Mouse (Mus musculus): Measurements from ENCODE around the gene Arsa. TPM values are rescaled to one million over a fixed set of nuclear protein-coding genes. Genes with fewer than 3 reads are reported as not detected.

Arsa gene
- polyA plus RNA-seq, 1 experiment from 2014 or later, result 32.0 TPM

DNA sequence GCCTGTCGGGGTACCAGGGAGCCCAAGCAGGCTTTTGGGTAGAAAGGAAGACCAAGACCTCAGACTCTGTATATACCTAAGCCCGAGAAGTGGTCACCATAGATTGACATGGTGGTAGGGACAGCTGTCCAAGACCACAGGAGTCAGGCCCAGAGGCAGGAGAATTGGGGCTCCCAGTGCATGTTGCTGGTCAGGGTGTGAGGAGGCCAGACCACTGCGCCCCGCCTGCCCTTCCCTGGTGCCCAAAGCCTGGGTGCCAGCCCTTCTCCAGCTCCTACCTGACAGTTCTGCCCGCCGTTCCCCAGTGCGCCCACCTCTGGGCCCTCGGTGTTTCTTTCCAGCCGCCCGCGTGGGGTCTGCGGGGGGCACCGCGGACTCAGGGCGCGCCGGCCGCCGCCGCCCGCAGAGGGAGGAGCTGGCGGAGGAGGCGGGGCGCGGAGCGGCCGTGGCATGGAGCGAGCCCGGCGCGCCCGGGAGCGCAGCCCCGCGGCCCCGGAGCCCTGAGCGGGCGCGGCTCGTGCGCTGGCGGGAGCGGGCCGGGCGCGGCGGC, 46.1 kb upstream of the Arsa start:
- Histone ChIP-seq H3K4me2 (replicated peaks; ENCODE audit: low read depth) (peak overlapping the region; percentile 77), H3K4me3 (ENCODE audit: low read depth, low read length) (peak overlapping the region; percentile 36; the same call in 1 of the 2 replicates), H3K4me1 (replicated peaks; ENCODE audit: control insufficient read depth, insufficient read depth, low read length) (no peaks in the 10 kb centered on the region), H3K36me3 (ENCODE audit: control insufficient read depth, insufficient read depth) (no peaks in the 10 kb centered on the region), H3K9ac (ENCODE audit: low read depth, low read length) (no peak overlapping the region), H3K9me3 (ENCODE audit: control insufficient read depth) (no peaks in the 10 kb centered on the region), H3K27me3 (replicated peaks; ENCODE audit: control insufficient read depth, insufficient read depth, low read length) (peaks cover 29% of the 10 kb centered on the region), H3K27ac (ENCODE audit: low read depth, low read length) (no peak overlapping the region)
- ATAC-seq, result no peak
- TF ChIP-seq CTCF (IDR thresholded peaks at IDR 0.05; ENCODE audit: low read depth), result no peak
- WGBS, result 13% methylated on average over 31 of the region's 47 CpGs

DNA sequence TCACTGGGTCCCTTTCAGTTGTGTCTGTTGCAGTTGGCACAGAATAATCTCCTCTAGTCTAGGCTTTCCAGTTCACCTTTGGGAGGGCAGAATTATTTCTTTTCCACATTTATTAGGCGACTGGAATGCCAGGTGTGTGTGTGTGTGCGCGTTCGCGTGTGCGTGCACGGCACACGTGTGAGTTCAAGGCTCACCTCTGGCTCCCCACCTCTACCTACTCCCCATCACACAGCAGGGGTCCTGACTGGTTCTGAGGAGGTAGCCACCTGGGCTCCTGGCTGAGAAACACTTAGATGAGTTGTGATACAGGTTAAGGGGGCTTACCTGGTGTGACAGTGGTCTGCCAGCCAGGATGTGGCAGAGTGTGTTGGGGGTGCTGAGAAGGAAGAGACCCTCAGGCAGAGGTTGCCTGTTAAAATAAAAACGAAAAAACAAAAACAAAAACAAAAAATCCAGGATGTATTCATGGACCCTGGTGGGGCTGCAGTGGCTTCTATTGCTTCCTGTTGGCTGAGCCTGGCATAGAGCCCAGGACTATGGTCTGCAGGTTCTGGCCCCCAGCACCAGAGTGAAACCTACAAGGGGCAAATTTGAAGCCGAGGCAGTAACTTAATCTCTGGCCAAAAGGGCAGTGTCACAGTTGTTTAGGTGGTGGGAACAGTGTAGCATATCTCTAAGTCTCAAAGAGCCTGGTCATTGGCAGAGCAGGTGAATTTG, 45.5 kb upstream of the Arsa start:
- TF ChIP-seq CTCF (IDR thresholded peaks at IDR 0.05; ENCODE audit: low read depth), result no peak
- Histone ChIP-seq H3K9ac (ENCODE audit: low read depth, low read length) (no peak overlapping the region), H3K4me3 (ENCODE audit: low read depth, low read length) (no peak overlapping the region), H3K27me3 (replicated peaks; ENCODE audit: control insufficient read depth, insufficient read depth, low read length) (peaks cover 29% of the 10 kb centered on the region), H3K9me3 (ENCODE audit: control insufficient read depth) (no peaks in the 10 kb centered on the region), H3K36me3 (ENCODE audit: control insufficient read depth, insufficient read depth) (no peaks in the 10 kb centered on the region), H3K27ac (ENCODE audit: low read depth, low read length) (no peak overlapping the region), H3K4me1 (replicated peaks; ENCODE audit: control insufficient read depth, insufficient read depth, low read length) (no peaks in the 10 kb centered on the region), H3K4me2 (replicated peaks; ENCODE audit: low read depth) (no peak overlapping the region; the same call in 1 of the 2 replicates)
- WGBS, result 85% methylated on average over 10 of the region's 10 CpGs
- ATAC-seq, result no peak

- H3K36me3 ChIP-seq (ENCODE audit: control insufficient read depth, insufficient read depth), result no peaks in the 10 kb centered on the region
- no peak overlapping the region for H3K9ac ChIP-seq (ENCODE audit: low read depth, low read length)
- no peak for TF ChIP-seq CTCF (IDR thresholded peaks at IDR 0.05; ENCODE audit: low read depth)
- WGBS, result 76% methylated on average over 7 of the region's 7 CpGs
- no peak overlapping the region for H3K27ac ChIP-seq (ENCODE audit: low read depth, low read length)
- no peaks in the 10 kb centered on the region for H3K4me1 ChIP-seq (replicated peaks; ENCODE audit: control insufficient read depth, insufficient read depth, low read length)
- H3K9me3 ChIP-seq (ENCODE audit: control insufficient read depth), result no peaks in the 10 kb centered on the region
- H3K4me3 ChIP-seq (ENCODE audit: low read depth, low read length), result no peak overlapping the region
- no peak overlapping the region for H3K4me2 ChIP-seq (replicated peaks; ENCODE audit: low read depth)
- H3K27me3 ChIP-seq (replicated peaks; ENCODE audit: control insufficient read depth, insufficient read depth, low read length), result peaks cover 29% of the 10 kb centered on the region
- ATAC-seq, result no peak
Measured at GRCm38 (mm10) chr15:89521951-89522350, 44.7 kb upstream of the Arsa start.

DNA sequence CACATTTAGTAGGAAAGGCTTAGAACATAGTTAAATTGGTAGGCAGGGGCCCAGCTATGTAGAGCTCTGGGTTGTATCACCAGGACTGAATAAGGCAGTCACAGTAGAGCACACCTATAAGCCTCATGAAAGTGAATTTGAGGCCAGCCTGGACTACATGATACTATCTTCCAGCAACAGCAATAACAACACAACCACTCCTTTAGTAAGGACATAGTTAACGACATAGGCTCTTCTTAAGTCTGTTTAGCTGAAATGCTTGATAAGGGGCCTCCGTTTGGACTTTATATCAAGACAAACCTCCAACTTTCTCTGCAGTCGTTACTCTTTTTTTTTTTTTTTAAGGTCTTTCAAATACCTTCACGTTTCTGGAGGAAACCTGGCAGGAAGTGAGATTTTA, 35.5 kb upstream of the Arsa start:
- ATAC-seq, result no peak
- Histone ChIP-seq H3K4me2 (replicated peaks; ENCODE audit: low read depth) (no peak overlapping the region), H3K27ac (ENCODE audit: low read depth, low read length) (no peak overlapping the region), H3K27me3 (replicated peaks; ENCODE audit: control insufficient read depth, insufficient read depth, low read length) (no peaks in the 10 kb centered on the region), H3K4me3 (ENCODE audit: low read depth, low read length) (no peak overlapping the region), H3K9ac (ENCODE audit: low read depth, low read length) (no peak overlapping the region), H3K4me1 (replicated peaks; ENCODE audit: control insufficient read depth, insufficient read depth, low read length) (no peaks in the 10 kb centered on the region), H3K9me3 (ENCODE audit: control insufficient read depth) (no peaks in the 10 kb centered on the region), H3K36me3 (ENCODE audit: control insufficient read depth, insufficient read depth) (no peaks in the 10 kb centered on the region)
- WGBS, result 47% methylated on average over 4 of the region's 4 CpGs
- no peak for TF ChIP-seq CTCF (IDR thresholded peaks at IDR 0.05; ENCODE audit: low read depth)

GRCm38 (mm10) chr15:89507751-89508150, 30.5 kb upstream of the Arsa start:
- no peak overlapping the region for H3K4me2 ChIP-seq (replicated peaks; ENCODE audit: low read depth)
- H3K27me3 ChIP-seq (replicated peaks; ENCODE audit: control insufficient read depth, insufficient read depth, low read length), result no peaks in the 10 kb centered on the region
- H3K9me3 ChIP-seq (ENCODE audit: control insufficient read depth), result no peaks in the 10 kb centered on the region
- H3K36me3 ChIP-seq (ENCODE audit: control insufficient read depth, insufficient read depth), result no peaks in the 10 kb centered on the region
- no peak overlapping the region for H3K4me3 ChIP-seq (ENCODE audit: low read depth, low read length)
- H3K4me1 ChIP-seq (replicated peaks; ENCODE audit: control insufficient read depth, insufficient read depth, low read length), result no peaks in the 10 kb centered on the region
- H3K27ac ChIP-seq (ENCODE audit: low read depth, low read length), result no peak overlapping the region
- ATAC-seq, result no peak
- no peak for TF ChIP-seq CTCF (IDR thresholded peaks at IDR 0.05; ENCODE audit: low read depth)
- WGBS, result 85% methylated on average over 8 of the region's 8 CpGs
- no peak overlapping the region for H3K9ac ChIP-seq (ENCODE audit: low read depth, low read length)

GRCm38 (mm10) chr15:89504838-89505237, 27.6 kb upstream of the Arsa start:
- Histone ChIP-seq H3K4me1 (replicated peaks; ENCODE audit: control insufficient read depth, insufficient read depth, low read length) (no peaks in the 10 kb centered on the region), H3K36me3 (ENCODE audit: control insufficient read depth, insufficient read depth) (no peaks in the 10 kb centered on the region), H3K27me3 (replicated peaks; ENCODE audit: control insufficient read depth, insufficient read depth, low read length) (peaks cover 8% of the 10 kb centered on the region; the same call in 1 of the 2 replicates), H3K27ac (ENCODE audit: low read depth, low read length) (no peak overlapping the region), H3K4me2 (replicated peaks; ENCODE audit: low read depth) (no peak overlapping the region), H3K9ac (ENCODE audit: low read depth, low read length) (no peak overlapping the region), H3K9me3 (ENCODE audit: control insufficient read depth) (no peaks in the 10 kb centered on the region), H3K4me3 (ENCODE audit: low read depth, low read length) (no peak overlapping the region)
- WGBS, result 94% methylated on average over 9 of the region's 9 CpGs
- TF ChIP-seq CTCF (IDR thresholded peaks at IDR 0.05; ENCODE audit: low read depth), result no peak
- ATAC-seq, result no peak

Data from intestine, postnatal 0 days (tissue).